Mouse (Mus musculus) right cerebral cortex, adult 2 months (tissue): ENCODE results near the gene Kin.

ENCODE experiments used
- DNase-seq, 2 experiments: peaks; one replicate each; pipeline ENCODE4 v3.0.0; 2021 to 2022; ENCODE audit warnings: low spot score in 2 of 2

The Kin gene

DNA sequence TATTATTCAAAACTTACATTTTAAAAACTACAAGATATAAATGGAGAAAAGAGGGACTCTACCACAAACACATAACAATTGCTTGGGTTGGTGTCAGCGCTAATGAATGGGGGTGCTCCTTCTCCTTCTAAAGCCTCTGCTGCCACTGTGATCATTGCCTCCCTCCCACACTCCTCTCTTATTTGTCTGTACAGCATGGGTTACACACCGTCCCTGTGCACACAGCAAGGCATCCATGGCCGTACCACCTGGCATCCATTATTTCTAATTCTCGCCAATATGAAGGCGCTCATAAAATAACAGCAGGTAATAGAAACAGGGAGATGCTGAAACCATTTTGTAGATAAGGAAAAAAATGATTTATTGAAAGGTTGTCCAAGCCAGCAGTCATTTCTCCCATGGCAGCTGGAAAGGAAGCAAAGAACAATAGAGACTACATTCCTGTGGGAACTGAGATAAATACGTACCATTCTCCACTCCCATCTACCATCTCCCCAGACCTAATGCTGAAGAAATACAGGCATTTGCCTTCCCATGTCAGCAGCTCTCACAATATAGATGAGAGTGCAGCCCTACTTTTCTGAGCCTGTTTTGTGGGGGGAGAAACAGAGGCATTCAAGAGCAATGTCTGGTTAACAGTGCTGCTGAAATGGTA lies 28.3 kb downstream of the Kin start:
- no peak for DNase-seq

DNA sequence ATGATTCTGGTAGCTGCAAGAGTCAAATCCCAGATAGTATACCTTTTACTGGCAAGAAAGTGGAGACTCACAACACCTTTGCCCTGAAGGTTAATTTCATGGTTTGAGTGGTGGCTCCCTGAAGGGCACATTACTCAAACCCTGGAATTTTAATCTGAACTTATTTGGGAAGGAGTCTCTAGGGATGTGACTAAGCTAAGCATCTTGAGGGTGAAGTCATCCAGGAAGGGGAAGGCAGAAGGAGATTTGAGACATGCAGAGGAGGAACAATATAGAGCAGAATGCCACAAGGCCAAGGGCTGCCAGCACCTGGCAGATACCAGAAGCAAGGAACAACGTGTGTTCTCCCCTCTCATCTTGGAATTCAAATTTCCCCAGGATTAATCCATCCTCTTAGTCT lies 38.4 kb downstream of the Kin start:
- DNase-seq, result no peak

DNA sequence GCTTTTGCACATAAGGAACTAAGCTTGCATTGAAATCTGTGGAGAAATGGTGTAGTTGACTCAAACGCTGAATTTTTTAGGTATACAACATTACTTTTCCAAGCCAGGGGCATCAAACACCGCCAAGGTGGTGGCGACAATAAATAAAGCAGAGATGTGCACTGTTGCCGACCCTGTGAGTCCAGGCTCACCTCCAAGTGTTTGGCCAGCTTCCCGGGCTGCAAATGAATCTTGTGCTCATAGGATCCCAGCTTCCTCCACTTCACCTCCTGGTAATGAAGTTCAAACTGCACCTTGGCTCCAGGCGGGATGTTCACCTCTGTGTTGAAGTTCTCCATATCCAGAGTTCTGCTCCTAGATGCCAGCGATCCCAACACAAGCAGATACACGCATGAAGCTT lies 38.9 kb downstream of the Kin start:
- DNase-seq, result no peak

DNA sequence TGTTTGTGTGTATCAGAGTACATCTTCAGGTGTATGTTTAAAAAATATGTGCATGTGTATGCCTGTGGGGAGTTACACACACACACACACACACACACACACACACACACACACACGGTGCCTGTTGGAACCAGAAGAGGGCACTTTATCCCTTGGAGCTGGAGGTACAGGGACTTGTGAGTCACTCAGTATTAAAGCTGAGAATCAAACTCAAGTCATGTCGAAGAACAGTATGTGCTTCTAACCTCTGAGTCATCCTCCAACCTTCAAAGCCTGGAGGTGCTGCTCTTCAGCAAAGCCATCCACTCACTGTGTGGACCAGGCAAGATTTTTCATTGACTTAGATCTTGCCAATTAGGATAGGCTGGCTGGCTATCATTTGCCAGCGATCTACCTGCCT lies 41.4 kb downstream of the Kin start:
- no peak for DNase-seq

DNA sequence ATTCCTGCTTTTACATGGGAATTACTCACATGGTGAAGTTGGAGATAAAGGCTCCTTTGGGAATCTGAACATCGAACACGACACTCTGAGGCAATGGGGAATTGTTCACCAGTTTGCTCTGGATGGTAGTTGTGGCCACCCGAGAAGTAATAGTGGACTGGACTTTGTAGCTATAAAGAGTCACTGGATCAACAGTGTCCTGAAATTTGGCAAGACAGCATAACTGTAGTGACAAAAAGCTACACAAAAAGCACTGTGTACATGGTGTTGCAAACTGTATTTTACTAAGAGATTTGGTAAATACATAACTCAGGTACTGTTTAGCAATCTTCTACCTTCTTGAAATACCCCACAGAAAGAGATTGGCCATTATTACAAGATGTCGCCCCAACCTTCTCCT lies 45.7 kb downstream of the Kin start:
- DNase-seq, result no peak

DNA sequence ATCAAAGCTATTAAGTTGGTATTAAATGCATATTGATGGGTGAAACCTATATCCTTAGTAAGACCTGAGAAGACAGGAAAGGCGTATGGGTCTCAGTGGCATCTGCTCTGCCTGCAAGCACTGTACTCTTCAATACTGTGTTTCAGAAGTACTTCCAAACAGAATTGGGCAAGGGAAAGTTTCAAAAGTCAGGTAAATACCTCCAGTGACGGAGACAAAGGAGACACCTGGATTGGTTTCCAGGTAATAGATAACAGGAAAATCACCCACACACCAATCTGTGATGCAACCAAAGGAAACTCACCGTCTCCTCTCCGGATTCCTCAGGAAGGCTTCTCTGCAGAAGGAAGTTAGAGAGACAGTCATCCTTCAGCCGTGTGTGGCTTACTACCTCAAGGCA lies 47.1 kb downstream of the Kin start:
- DNase-seq, result no peak

DNA sequence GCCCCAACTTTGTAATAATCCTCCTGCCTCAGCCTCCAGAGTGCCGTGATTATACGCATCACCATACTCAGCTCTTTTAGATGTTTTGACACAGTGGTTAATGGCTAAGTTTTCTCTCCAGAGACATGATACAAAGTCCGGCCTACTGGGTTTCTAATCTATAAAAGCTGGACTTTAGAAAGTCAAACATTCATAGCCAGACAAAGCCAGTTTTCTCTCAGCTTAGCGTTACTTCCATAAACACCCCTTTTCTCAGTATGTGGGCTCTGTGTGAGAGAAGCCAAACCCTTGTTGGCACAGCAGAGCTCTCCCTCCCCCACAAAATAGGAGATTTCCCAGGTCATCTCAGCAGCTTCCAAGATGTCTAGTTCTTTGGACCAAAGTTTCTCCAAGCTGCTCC lies 48.2 kb downstream of the Kin start:
- DNase-seq, result no peak

DNA sequence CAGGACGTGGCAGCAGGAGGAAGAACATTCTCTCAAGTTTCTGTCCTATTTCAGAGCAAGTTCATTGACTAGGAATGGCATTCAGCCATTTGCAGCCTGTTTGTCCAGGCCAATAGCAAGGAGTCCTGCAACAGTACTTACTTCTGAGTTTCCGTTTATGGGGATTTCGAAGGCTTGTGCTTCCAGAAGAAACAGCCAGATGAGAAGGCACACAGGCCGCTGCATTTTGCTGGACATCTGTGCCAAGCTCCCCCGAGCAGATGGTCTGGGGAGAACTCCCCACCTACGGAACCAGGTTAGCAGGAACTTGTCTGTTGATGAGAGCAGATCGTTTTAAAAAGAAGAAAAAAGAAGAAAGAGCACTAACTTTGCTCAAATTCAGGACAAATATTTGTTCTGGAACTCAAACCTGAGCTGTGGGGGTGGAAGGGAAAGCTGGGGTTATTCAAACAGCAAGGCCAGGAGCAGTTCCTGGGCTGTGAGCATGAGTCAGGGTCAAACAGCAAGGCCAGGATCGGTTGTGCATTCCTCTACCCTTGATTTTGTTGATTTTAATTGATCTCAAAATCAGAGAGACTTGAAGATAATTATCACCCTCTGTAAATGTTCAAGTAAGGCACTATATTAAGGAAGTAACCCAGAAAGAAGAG lies 50.1 kb downstream of the Kin start:
- DNase-seq, result peak; percentile 48 to 51

DNA sequence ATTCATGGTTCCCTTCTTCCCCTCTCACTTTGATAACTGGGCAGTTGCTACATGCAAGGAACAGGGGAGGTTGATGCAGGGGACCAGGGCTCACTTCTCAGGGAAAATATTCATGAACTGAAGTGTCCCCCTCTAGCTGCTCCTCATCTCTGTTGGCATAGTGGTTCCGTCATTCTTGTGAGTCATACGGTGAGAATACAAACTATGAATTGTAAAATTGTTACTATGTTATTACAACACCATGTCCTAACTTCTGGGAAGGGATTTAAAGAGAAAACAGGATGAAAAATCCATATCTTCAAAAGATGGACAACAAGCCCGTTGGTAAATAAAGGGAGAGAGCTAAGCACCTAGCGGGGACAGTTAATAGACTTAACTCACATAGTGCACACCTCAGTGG lies 50.9 kb downstream of the Kin start, which contains the start of gene Itih2:
Gene Itih2 (minus strand): TSS at position 101 of the 400 bp plus-strand sequence.
- no peak for DNase-seq

DNA sequence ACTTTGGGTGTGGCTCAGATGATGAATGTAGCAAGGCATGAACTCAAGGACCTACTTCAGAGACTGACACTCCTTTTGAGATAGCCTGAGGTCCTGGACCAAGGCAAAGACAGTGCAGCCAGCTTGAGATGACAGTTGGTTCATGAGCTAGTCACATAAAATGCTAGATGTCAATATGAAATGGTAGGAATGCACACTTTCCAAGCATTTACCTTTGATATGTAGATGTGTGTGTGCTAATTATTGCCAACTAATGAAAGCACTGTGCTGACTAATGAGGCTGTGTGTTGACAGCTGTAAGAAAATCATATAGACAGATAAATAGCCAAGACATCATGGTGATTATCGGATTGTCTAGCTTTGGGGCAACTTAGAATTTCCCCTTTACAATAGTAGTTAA lies 51.7 kb downstream of the Kin start:
- DNase-seq, result no peak

DNA sequence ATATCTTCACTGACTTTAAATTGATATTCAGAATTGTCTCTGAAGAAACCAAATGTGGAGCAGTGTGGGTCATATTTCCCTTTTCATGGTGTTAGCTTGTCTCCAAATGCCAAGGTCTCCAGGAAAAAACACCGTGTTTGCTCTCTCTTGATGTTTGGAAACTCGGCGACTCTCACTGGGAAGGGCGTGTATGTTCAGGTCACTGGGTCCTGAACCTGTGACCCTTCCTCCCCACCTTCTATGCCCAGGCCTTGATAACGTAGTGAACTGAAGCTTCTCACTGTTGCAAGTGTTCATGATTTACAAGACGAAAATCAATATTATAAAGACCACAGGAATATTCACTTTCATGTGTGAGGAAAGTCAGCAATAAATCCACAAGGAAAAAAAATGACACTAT lies 53.5 kb downstream of the Kin start:
- no peak for DNase-seq

DNA sequence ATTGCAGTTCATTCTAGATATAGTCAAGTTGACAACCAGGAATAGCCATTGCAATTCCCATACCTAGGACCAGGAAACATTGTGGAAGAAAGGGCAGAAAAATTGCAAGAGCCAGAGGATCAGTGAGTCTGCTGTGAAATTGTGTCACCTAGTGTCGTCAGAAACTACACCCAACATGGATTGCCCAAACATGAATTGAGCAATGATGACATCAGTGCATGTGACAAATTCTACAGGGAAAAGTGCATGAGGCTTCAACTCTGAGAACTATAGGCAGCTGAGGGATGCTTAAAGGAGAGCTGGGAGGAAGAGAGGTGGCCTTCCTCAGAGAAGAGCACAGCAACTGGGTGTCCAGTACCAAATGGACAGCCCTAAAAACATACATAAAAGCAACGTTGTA lies 56.9 kb downstream of the Kin start:
- no peak for DNase-seq

DNA sequence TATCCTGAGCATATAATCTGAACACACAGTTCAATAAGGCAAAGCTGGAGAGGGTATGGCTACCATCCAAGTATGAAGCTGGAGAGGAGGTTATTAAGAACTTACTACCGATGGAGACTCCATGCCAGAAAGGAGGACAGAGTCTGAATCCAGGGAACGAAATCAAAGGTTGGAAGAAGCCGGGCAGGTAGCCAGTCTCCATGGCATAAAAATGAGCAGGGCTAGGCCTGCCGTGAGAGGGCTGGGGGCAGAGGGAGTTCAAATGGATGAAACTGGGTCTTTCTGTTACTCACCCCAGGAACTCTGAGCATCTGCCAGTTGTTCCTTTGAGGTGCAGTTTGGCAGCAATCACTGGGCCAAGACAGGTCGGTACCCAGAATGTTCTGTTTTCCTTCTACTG lies 60.1 kb downstream of the Kin start:
- no peak for DNase-seq
